Mouse (Mus musculus) liver, embryonic 13.5 days (tissue): ENCODE measurements around the gene Zcchc14. TPM values are rescaled to one million over a fixed set of nuclear protein-coding genes. Genes with fewer than 3 reads are reported as not detected.
A peak's percentile ranks its signal among the peaks of the same experiment; 100 is the strongest.

ENCODE experiments used
- ATAC-seq: fragments of 200-750 bp; cut with Nextera tagmentation; 2 replicates; pipeline ENCODE4 v1.8.0; 2017; ENCODE audit warnings: low read depth, mild to moderate bottlenecking, moderate number of reproducible peaks, moderate library complexity
- DNase-seq: peaks from one replicate; pipeline ENCODE4 v3.0.0; 2022
- H3K27ac ChIP-seq: fragments of 300-500 bp; sonication (generic); 2 replicates; pipeline ENCODE4 v1.5.1; 2015; ENCODE audit warnings: moderate library complexity, mild to moderate bottlenecking, inconsistent platforms
- H3K27me3 ChIP-seq: fragments of 300-500 bp; sonication (generic); 2 replicates; pipeline ENCODE4 v1.6.1; 2015; ENCODE audit warnings: mild to moderate bottlenecking, inconsistent platforms
- H3K36me3 ChIP-seq: fragments of 300-500 bp; sonication (generic); 2 replicates; pipeline ENCODE4 v1.6.1; 2015; ENCODE audit warnings: mild to moderate bottlenecking, inconsistent platforms
- H3K4me1 ChIP-seq: fragments of 300-500 bp; sonication (generic); replicated peaks from 2 replicates; pipeline ENCODE4 v1.6.1; 2015; ENCODE audit warnings: inconsistent platforms
- H3K4me2 ChIP-seq: fragments of 300-500 bp; sonication (generic); 2 replicates; pipeline ENCODE4 v1.6.1; 2015; ENCODE audit warnings: inconsistent platforms, mild to moderate bottlenecking, moderate library complexity
- H3K4me3 ChIP-seq: fragments of 300-500 bp; sonication (generic); replicated peaks from 2 replicates; pipeline ENCODE4 v1.5.1; 2015; ENCODE audit warnings: mild to moderate bottlenecking, inconsistent platforms
- H3K9ac ChIP-seq: fragments of 300-500 bp; sonication (generic); 2 replicates; pipeline ENCODE4 v1.6.1; 2015; ENCODE audit warnings: mild to moderate bottlenecking, inconsistent platforms
- H3K9me3 ChIP-seq: fragments of 300-500 bp; sonication (generic); replicated peaks from 2 replicates; pipeline ENCODE4 v1.6.1; 2016; ENCODE audit warnings: inconsistent platforms
- WGBS: fragments of 180-500 bp; shearing (Covaris S2); methylation state at CpG from one replicate; pipeline ENCODE4 v1.1.7; 2015; ENCODE audit not compliant: insufficient replicate concordance; 5-methylcytosine and 5-hydroxymethylcytosine counted together
- polyA plus RNA-seq: library from polyadenylated mRNA; unstranded; fragments of >200 nt; fragmentation: Nextera tagmentation; extraction: Ambion mirVana; gene quantifications from 2 replicates; pipeline ENCODE4 v1.2.1, GENCODE M21; 2015

Gene Zcchc14
- polyA plus RNA-seq, 1 experiment from 2014 or later: 1.6 TPM

DNA sequence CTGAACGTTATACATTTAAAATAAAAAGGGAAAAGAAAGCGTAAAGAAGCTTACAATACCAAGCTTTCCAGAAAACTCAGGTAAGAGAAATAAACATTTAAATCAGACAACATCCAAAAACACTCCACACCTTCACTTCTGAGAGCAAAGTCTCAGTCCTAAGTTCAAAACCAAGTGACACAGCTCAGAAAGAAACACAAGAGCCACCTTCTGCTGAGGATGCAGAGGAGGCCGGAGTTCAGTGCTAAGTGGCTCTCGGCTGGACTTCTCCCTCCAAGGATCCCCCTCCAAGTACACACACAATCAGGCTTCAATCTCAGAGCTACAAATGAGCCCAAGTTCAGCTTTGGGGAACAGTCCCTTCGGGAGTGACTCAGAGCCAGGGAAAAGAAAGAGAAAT is 3.3 kb downstream of the Zcchc14 start:
- WGBS: 64% methylated on average over 5 of the region's 5 CpGs
- Histone ChIP-seq H3K27ac (no peak overlapping the region), H3K4me2 (no peak overlapping the region), H3K36me3 (no peaks in the 10 kb centered on the region), H3K27me3 (peaks cover 64% of the 10 kb centered on the region), H3K9me3 (no peaks in the 10 kb centered on the region), H3K4me3 (no peak overlapping the region), H3K4me1 (peaks cover 37% of the 10 kb centered on the region), H3K9ac (no peak overlapping the region)
- no peak for DNase-seq
- no peak for ATAC-seq

DNA sequence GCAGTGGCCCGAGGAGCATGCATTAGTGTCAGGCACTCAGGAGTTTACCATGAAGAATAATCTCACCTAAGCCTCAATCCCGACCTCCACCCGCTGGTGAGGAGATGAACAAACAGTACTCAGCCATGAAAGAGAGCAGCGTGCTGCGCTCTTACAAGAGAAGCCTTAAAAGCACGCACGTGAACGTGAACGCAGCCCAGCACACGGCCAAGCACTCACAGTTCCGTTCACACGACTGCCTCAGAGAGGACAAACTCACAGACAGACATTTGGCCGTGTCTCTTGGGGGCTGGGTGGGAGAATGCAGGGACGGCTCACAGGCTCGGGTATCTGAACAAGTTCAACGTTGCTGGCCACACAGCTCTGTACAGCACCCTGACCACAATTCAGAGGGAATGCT is 4.2 kb downstream of the Zcchc14 start:
- no peak for DNase-seq
- 65% methylated on average over 16 of the region's 16 CpGs for WGBS
- no peak overlapping the region for H3K4me3 ChIP-seq
- peaks cover 54% of the 10 kb centered on the region for H3K27me3 ChIP-seq
- no peak for ATAC-seq
- no peaks in the 10 kb centered on the region for H3K36me3 ChIP-seq
- no peaks in the 10 kb centered on the region for H3K9me3 ChIP-seq
- H3K27ac ChIP-seq: no peak overlapping the region
- peaks cover 33% of the 10 kb centered on the region for H3K4me1 ChIP-seq
- H3K9ac ChIP-seq: no peak overlapping the region
- no peak overlapping the region for H3K4me2 ChIP-seq

DNA sequence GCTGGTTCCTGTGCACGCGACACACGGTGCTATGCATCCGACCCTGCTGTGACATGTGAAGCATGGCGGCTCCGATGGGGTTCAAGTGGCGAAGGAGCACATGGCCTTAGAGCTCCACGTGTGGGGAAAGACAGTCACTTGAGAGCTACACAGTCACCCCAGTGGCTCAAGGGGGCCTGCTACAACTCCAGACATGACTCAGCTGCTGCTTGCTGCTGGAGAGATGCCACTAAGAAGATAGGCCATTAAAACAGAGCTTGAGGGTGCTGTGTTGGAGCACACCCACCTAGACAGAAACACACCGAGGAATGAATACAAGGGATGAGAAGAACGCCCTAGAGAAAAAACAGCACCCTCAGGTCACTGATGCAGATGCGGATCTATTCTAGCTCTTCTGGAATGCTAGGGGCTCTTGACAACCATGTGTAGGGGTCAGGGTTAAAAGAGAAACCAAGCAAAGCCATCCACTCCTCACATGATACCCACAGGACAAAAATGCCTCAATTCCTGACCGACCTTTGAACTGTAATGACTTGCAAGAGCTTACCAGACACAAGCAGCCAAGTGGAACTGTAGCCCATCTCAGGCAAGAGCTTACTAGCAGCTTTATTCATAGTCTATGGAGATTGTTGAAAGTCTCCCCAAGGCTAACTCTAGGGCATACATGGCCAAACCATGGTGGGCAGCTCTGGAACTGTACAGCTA is 5.0 kb downstream of the Zcchc14 start:
- DNase-seq (no peak), ATAC-seq (no peak)
- peaks cover 31% of the 10 kb centered on the region for H3K4me1 ChIP-seq
- no peak overlapping the region for H3K4me3 ChIP-seq
- H3K27me3 ChIP-seq: peaks cover 47% of the 10 kb centered on the region
- no peak overlapping the region for H3K9ac ChIP-seq
- H3K36me3 ChIP-seq: no peaks in the 10 kb centered on the region
- H3K4me2 ChIP-seq: no peak overlapping the region
- no peaks in the 10 kb centered on the region for H3K9me3 ChIP-seq
- 74% methylated on average over 12 of the region's 12 CpGs for WGBS
- H3K27ac ChIP-seq: no peak overlapping the region

DNA sequence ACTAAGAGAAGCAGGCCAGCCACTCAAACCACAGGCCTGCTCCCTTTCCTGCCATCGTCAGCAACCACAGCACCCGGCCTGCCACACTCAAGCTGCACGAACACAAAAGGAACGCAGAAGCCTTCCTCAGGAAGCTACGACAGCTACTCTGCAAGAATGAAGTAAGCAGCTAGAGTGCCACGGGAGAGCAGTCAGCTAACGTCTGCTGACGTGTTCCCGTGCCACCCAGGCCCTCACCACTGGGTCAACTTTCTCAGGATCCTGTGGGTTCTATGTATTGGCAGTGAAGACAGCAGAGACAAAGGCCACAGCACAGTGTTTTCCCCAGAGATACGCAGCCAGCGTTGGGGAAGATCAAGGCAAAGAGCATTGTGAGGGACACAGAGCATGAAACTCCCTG is 9.3 kb downstream of the Zcchc14 start:
- H3K36me3 ChIP-seq: no peaks in the 10 kb centered on the region
- ATAC-seq: no peak
- no peak overlapping the region for H3K4me2 ChIP-seq
- no peak overlapping the region for H3K9ac ChIP-seq
- no peak overlapping the region for H3K27ac ChIP-seq
- no peak overlapping the region for H3K4me3 ChIP-seq
- H3K4me1 ChIP-seq: peaks cover 12% of the 10 kb centered on the region
- no peaks in the 10 kb centered on the region for H3K9me3 ChIP-seq
- peaks cover 10% of the 10 kb centered on the region; the same call in 1 of the 2 replicates for H3K27me3 ChIP-seq
- DNase-seq: no peak
- WGBS: 23% methylated on average over 11 of the region's 11 CpGs

DNA sequence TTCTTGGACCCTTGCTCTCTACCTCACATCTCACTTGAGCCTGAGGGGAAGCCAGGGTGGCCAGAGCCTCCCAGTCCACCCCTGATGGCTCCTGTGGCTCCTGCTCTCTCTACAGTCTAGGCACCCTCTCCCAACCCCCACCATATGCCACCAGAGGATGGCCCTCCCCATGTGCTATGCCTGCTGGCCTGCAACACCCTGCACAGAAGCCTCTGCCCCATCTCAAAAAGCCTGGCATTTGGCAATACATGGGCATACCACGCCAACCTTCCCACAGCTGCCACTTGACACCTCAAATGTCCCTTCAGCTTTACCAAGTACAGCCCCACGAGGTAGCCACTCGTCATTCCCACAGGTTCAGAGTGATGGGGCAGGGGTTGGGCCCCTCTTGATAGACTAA is 9.9 kb downstream of the Zcchc14 start:
- WGBS: 51% methylated on average over 3 of the region's 3 CpGs
- H3K4me2 ChIP-seq: no peak overlapping the region
- H3K9ac ChIP-seq: no peak overlapping the region
- no peak for DNase-seq
- peaks cover 8% of the 10 kb centered on the region for H3K4me1 ChIP-seq
- no peaks in the 10 kb centered on the region for H3K9me3 ChIP-seq
- no peak for ATAC-seq
- H3K36me3 ChIP-seq: no peaks in the 10 kb centered on the region
- no peak overlapping the region for H3K27ac ChIP-seq
- peaks cover 9% of the 10 kb centered on the region; the same call in 1 of the 2 replicates for H3K27me3 ChIP-seq
- H3K4me3 ChIP-seq: no peak overlapping the region

DNA sequence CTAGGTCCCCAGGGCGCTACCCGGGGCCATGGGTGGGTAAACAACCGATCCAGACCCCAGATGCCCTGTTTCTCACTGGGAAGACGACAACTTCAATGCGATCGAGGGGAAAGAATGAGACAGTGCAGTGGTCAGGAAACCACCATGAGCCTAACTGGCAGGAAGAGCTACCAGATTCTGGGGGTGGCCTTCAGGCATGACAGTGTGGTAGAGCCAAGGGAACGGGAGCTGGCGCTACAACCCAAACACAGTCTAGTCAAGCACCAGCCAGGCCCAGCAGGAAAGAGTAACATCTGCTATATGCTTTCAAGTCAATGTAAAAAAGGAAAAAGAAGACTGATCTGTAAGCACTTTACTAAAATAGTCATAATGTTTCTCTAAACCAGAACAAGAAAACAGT is 16.5 kb downstream of the Zcchc14 start:
- ATAC-seq: no peak
- H3K9me3 ChIP-seq: no peaks in the 10 kb centered on the region
- no peak overlapping the region for H3K4me2 ChIP-seq
- no peak overlapping the region for H3K27ac ChIP-seq
- no peaks in the 10 kb centered on the region for H3K36me3 ChIP-seq
- H3K4me3 ChIP-seq: no peak overlapping the region
- H3K9ac ChIP-seq: no peak overlapping the region
- 53% methylated on average over 8 of the region's 8 CpGs for WGBS
- DNase-seq: no peak
- H3K4me1 ChIP-seq: peaks cover 11% of the 10 kb centered on the region; the same call in 1 of the 2 replicates
- H3K27me3 ChIP-seq: no peaks in the 10 kb centered on the region

DNA sequence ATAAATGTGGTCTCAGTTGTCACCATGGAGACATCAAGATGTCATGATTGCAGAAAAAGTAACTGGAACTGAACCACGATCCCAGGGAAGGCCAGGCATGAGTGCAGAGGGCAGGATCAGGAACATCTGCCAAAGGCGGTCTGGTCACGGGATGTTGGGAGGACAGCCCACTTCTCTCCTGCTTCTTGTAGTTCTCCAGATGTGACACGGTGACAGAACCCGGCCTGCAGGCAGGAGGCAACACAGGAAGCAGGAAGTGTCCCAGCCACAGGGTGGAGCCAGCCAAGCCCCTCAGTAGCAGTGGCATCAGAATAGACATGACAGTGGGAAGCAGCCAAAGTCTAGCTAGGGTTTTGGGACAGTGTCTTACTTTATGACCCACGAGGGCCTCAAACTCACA is 17.2 kb downstream of the Zcchc14 start:
- ATAC-seq: no peak
- 20% methylated on average over 6 of the region's 6 CpGs for WGBS
- Histone ChIP-seq H3K36me3 (no peaks in the 10 kb centered on the region), H3K27me3 (no peaks in the 10 kb centered on the region), H3K9ac (no peak overlapping the region), H3K4me1 (peaks cover 11% of the 10 kb centered on the region; the same call in 1 of the 2 replicates), H3K4me3 (no peak overlapping the region), H3K4me2 (no peak overlapping the region), H3K27ac (no peak overlapping the region), H3K9me3 (no peaks in the 10 kb centered on the region)
- DNase-seq: no peak

DNA sequence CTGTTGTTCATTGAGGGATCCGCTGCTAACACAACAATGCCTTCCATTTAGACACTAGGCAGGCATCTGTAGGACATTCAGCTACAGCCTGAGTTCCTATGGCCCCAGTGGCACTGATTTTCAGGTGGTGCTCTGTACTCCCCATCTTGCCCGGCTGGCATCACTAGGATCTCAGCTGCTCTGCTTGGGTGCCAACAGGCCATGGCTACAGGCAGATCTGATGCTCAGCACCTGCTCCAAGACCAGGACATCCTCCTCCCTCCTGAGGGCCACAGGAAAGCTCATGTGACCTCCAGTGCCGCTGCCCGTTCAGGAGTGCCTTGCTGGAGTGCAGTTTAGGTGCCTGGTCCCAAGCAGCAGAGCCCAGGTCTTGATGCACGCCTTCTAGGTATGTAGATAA is 20.3 kb downstream of the Zcchc14 start:
- Histone ChIP-seq H3K27me3 (no peaks in the 10 kb centered on the region), H3K9ac (no peak overlapping the region), H3K4me1 (peaks cover 11% of the 10 kb centered on the region; the same call in 1 of the 2 replicates), H3K4me3 (no peak overlapping the region), H3K27ac (peak overlapping the region; percentile 43; the same call in 1 of the 2 replicates), H3K4me2 (no peak overlapping the region), H3K9me3 (no peaks in the 10 kb centered on the region), H3K36me3 (peaks cover 8% of the 10 kb centered on the region; the same call in 1 of the 2 replicates)
- 66% methylated on average over 5 of the region's 5 CpGs for WGBS
- DNase-seq (no peak), ATAC-seq (no peak)

DNA sequence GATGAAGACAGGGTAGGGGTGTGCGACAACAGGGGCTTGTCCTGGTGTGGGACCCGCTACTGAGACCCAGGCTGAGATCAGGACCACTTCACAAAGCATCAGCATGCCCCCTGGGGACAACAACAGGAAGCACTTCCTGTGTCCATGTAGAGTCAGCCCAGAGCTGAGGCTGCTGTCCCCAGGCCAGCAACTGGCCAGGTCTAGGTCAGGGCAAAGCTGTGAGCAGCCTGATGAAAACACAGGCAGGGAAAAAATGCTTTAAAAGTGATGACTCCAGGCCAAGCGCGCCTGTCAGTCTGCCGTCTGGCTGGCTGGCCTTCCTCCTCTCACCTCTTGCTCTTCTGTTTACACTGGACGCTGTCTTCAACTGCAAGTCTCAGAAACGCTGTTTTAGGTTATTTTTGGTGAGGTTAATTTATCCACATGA is 21.0 kb downstream of the Zcchc14 start:
- DNase-seq: no peak
- Histone ChIP-seq H3K4me1 (peaks cover 11% of the 10 kb centered on the region; the same call in 1 of the 2 replicates), H3K27ac (0 out of 2 replicates have a peak overlapping the region, but pooled peaks have one; percentile 32)

DNA sequence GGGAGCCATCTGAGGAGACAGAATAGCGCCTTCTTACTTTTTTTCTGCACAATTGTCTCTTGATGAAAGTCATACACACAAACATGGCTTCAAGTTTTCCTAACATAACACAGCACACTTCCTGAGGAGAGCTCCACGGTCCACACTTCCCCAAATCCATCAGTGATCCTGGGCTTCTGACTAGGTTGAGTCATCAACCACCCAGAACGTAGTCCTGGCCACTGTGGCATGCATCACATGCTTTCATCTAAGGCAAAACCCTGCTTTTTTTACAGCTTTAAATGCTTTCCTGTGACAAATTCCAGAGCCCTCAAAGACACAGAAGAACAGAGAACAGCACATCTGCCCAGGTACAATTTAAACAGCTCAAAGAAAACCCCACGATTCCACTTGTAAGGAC is 24.0 kb downstream of the Zcchc14 start:
- H3K27ac ChIP-seq: no peak overlapping the region
- no peaks in the 10 kb centered on the region for H3K9me3 ChIP-seq
- WGBS: 66% methylated on average over 4 of the region's 4 CpGs
- H3K4me3 ChIP-seq: no peak overlapping the region
- H3K27me3 ChIP-seq: no peaks in the 10 kb centered on the region
- H3K36me3 ChIP-seq: peaks cover 8% of the 10 kb centered on the region; the same call in 1 of the 2 replicates
- peaks cover 14% of the 10 kb centered on the region for H3K4me1 ChIP-seq
- no peak for DNase-seq
- no peak overlapping the region for H3K9ac ChIP-seq
- H3K4me2 ChIP-seq: no peak overlapping the region
- ATAC-seq: no peak

More for the DNA sequence above, 21.0 kb downstream of the Zcchc14 start:
- peak; percentile 26; the same call in 1 of the 2 replicates for ATAC-seq
- WGBS: 47% methylated on average over 7 of the region's 7 CpGs
- Histone ChIP-seq H3K36me3 (peaks cover 8% of the 10 kb centered on the region; the same call in 1 of the 2 replicates), H3K4me2 (no peak overlapping the region), H3K27me3 (no peaks in the 10 kb centered on the region), H3K4me3 (no peak overlapping the region), H3K9ac (no peak overlapping the region), H3K9me3 (no peaks in the 10 kb centered on the region)

DNA sequence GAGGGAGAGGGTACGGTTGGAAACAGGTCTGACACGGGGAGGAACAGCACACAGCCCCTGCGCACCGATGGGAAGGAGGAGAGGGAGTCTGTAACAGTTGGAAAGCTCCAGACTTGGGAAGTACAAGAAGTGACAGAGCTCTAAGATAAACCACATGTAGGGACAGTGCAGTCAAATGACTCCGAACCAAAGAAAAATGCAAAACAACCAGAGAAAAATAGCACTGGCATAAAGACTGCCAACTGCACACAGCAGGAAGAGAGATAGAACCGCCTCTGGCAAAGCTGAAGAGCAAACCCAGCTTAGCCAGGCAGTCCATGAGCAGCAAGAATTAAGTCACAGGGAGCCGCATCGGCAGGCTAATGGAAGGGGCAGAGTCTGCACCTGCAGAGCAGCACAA is 29.7 kb downstream of the Zcchc14 start:
- H3K36me3 ChIP-seq: peaks cover 3% of the 10 kb centered on the region; the same call in 1 of the 2 replicates
- H3K4me1 ChIP-seq: peaks cover 12% of the 10 kb centered on the region
- no peak overlapping the region for H3K4me3 ChIP-seq
- H3K27me3 ChIP-seq: no peaks in the 10 kb centered on the region
- WGBS: 67% methylated on average over 8 of the region's 8 CpGs
- DNase-seq (no peak), ATAC-seq (no peak)
- no peak overlapping the region for H3K4me2 ChIP-seq
- H3K9ac ChIP-seq: no peak overlapping the region
- no peaks in the 10 kb centered on the region for H3K9me3 ChIP-seq
- no peak overlapping the region for H3K27ac ChIP-seq

DNA sequence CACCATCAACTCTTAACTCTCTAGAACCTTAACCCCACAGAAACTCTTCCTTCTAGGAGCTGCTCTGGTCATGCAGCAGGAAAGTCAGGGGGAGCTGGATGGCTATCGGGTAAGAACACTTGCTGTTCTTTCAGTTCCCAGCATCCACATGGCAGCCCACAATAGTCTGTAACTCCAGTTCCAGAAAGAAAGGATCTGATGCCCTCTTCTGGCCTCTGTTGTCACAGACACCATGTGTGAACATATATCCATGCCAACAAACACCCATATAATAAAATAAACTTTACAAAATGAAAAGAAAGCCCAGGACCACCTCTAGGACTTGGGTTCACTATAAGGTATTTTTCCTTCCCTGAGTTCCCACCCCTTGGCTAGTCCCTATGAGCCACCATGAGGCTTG is 30.8 kb downstream of the Zcchc14 start:
- Histone ChIP-seq H3K4me2 (no peak overlapping the region), H3K27me3 (no peaks in the 10 kb centered on the region), H3K9me3 (no peaks in the 10 kb centered on the region), H3K4me3 (no peak overlapping the region), H3K4me1 (peaks cover 12% of the 10 kb centered on the region), H3K36me3 (no peaks in the 10 kb centered on the region), H3K27ac (no peak overlapping the region), H3K9ac (no peak overlapping the region)
- WGBS: 32% methylated on average over 1 of the region's 1 CpGs
- ATAC-seq: no peak
- no peak for DNase-seq
